Mouse (Mus musculus): ENCODE results near the gene Ap4s1.
"Not testable (repeated sequence)": the region's sequence is repeated elsewhere in the genome, so short reads cannot be mapped to it uniquely, and the experiment has no call there.

Ap4s1 gene
- long read RNA-seq, experiment 1, partial matches to known transcripts = 0 of 7 reads
- long read RNA-seq, experiment 1, other reads (novel, unspliced or antisense) = 7 of 7 reads
- long read RNA-seq, experiment 2, partial matches to known transcripts = 3 of 4 reads
- long read RNA-seq, experiment 2, other reads (novel, unspliced or antisense) = 1 of 4 reads

GRCm38 (mm10) chr12:51690893-51691844 is at the start of gene Ap4s1:
Ap4s1 (plus strand) TSS chr12:51691033.
- intact Hi-C loops (cut with DNase I) = loop anchor here (5.0 kb wide), 1 partner anchor 41 kb away; no protein-coding TSS in a partner anchor

DNA sequence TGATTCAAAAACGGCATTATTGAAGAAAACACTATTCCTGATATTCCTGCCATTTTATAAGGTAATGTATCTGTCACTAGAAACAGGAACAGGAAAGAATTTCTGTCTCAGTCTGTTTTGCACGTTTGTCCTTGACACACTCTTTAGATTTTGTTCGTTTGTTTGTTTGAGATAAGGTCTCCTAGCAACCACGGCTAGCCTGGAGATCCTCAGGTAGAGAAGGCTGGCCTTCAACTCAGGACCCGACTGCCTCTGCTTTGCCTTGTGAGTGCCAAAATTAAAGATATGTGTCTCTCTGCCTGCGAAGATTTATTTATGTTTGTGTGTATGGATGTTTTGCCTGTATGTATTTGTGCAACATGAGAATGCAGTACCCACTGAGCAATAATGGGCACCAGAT is 49.0 kb upstream of the Ap4s1 start:
- intact Hi-C loops (cut with DNase I) = no loop called here

DNA sequence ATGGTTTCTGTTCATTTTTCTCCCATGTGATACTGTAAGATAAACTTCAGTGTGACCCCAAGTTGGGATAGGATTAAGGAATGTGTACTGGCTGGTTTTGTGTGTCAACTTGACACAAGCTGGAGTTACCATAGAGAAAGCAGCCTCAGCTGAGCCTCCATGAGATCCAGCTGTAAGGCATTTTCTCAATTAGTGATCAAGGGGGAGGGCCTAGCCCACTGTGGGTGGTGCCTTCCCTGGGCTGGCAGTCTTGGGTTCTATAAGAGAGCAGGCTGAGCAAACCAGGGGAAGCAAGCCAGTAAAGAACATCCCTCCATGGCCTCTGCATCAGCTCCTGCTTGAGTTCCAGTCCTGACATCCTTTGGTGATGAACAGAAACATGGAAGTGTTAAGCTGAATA is 41.4 kb upstream of the Ap4s1 start:
- intact Hi-C loops (cut with DNase I) = not testable (repeated sequence)

- intact Hi-C loops (cut with DNase I) = no loop called here
Observed at GRCm38 (mm10) chr12:51655944-51656465, 34.8 kb upstream of the Ap4s1 start.

GRCm38 (mm10) chr12:51663011-51663410 is 27.8 kb upstream of the Ap4s1 start:
- intact Hi-C loops (cut with DNase I) = no loop called here

GRCm38 (mm10) chr12:51663908-51664307 is 26.9 kb upstream of the Ap4s1 start:
- intact Hi-C loops (cut with DNase I) = no loop called here

DNA sequence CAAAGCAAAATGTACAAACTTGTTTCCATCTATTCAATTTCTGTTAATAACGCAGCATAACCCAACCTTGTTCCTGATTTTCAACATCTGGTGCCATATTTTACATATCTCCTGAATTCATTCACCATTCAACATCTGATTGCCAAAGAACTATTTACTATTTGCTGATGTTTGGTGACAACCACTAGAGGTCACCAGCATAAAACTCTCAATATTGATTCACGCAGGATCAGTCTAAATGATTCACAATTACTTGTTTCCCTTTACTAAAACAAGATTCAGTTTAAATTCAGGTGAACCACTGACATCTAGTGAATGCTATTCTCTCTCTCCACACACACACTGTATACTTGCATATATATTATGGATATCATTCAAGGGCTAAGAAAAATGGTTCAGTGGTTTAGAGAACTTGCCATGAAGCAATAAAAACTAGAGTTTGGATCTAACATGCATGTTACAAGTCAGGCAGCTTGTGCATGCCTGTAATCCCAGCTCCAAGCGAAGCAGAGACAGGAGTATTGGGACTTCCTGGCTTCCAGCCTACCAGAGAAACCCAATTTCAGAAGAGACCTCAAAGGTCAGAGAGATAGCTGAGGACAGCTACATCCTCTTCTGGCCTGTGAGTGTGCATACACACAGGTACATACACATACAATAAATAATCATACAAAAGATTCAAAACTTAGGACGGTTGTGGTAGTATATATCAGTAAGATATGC is 24.0 kb upstream of the Ap4s1 start:
- intact Hi-C loops (cut with DNase I) = loop anchor here (5.0 kb wide), 1 partner anchor 75 kb away; no protein-coding TSS in a partner anchor

DNA sequence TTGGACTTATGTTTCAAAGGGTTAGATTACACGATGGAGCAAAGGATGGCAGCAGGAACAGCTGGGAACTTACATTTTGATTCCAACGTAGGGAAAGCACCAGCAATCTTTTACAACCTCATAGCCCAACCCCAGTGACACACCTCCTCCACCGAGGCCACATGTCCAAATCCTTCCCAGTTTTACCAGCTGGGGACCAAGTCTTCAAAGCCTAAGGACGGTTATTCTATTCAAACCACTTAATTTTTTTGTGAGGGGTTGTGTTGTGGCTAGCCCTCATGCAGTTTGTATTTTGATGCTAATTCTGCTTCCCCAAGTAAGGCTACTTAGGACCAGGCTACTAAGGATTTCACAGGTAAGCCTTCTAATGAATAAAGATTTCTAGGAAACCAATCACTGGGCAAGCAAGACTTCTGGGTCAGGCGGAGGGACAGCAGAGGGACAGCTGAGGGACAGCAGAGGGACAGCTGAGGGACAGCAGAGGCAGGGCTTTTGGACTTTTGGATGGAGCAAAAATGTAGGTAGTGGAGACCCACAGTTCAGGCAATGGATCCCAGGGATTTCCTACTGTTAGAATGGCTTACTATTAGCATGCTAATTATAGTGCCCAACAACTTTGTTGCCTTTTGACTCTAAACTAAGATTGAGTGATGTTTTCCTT is 19.5 kb upstream of the Ap4s1 start:
- intact Hi-C loops (cut with DNase I) = no loop called here

- intact Hi-C loops (cut with DNase I) = no loop called here
Observed at GRCm38 (mm10) chr12:51673270-51673669, 17.6 kb upstream of the Ap4s1 start.

DNA sequence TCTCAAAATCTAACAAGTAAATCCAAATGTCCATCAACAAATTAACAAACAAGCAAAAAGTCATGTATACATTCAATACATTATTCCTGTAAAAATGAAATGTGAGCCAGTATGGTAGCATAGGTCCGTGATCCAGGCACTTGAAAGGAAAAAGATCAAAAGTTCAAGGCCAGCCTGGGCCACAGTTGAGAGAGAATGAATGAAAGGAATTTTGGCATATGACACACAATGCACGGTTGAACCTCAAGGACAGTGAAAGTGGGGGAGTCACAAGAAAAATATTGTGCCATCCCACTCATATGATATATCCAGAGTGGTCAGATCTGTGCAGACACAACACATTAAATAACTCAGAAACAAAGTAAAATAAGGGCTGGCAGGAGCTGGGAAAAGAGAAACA is 14.4 kb upstream of the Ap4s1 start:
- intact Hi-C loops (cut with DNase I) = no loop called here

GRCm38 (mm10) chr12:51678844-51679243 is 12.0 kb upstream of the Ap4s1 start:
- intact Hi-C loops (cut with DNase I) = no loop called here

GRCm38 (mm10) chr12:51688546-51688945 is 2.3 kb upstream of the Ap4s1 start:
- intact Hi-C loops (cut with DNase I) = no loop called here

DNA sequence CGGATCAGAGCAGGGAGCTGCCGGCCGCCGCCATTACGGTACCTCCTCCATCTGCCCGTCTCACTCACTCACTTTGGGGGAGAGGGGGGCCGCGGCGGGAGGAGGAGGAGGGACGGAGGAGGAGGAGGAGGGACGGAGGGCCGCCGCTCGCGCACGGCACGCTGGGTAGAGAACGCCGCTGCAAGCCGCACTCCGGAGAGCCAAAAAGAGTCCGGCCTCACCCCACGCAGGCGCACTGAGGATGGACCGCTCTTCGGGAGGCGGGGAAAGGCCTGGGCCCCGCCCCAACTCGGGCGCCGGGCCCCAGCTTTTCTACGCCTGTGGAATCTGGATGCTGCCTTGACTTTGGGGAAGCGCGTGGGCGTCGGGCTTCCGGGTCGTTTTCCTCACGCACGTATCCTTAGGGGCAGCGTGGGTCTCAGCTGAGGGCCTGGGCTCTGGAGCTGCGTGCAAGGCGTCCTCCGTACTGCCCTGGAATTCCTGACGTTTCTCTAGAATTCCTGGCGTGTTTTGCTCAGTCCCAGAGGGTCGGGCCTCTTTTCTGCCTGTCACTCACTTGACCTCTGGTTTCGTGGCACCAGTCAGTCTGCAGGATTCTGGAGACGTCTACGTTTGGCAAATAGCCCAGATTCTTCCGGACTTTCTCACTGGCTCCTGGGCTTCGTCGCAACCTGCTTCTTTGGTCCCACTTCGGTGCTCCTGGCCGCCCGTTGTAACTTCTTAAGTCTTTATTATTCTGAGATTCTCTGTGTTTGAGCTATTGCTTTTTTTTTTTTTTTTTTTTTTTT is 1.2 kb downstream of the Ap4s1 start, which contains the start of gene Strn3:
Gene Strn3, minus strand, starts transcription at position 53 of the 788 bp plus-strand sequence.
- intact Hi-C loops (cut with DNase I) = loop anchor here (5.0 kb wide), 1 partner anchor 40 kb away; no protein-coding TSS in a partner anchor

DNA sequence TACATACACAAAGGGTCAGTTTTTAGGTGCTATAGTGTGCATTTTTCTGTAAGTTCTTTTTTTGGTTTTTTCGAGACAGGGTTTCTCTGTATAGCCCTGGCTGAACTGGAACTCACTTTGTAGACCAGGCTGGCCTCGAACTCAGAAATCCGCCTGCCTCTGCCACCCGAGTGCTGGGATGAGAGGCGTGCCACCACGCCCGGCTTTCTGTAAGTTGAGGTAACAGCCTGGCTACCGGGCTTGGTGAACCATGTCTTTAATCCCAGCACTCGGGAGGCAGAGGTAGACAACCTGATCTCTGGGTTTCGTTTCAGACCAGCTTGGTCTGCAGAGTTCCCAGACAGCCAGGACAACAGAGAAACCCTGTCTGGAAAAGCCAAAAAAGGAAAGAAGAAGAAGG is 2.0 kb downstream of the Ap4s1 start:
- intact Hi-C loops (cut with DNase I) = loop anchor here (5.0 kb wide), 1 partner anchor 39 kb away; no protein-coding TSS in a partner anchor

GRCm38 (mm10) chr12:51693419-51693818 is 2.6 kb downstream of the Ap4s1 start:
- intact Hi-C loops (cut with DNase I) = loop anchor here (5.0 kb wide), 1 partner anchor 39 kb away; no protein-coding TSS in a partner anchor

GRCm38 (mm10) chr12:51694096-51694495 is 3.3 kb downstream of the Ap4s1 start:
- intact Hi-C loops (cut with DNase I) = loop anchor here (5.0 kb wide), 1 partner anchor 38 kb away; no protein-coding TSS in a partner anchor

GRCm38 (mm10) chr12:51694966-51695365 is 4.1 kb downstream of the Ap4s1 start:
- intact Hi-C loops (cut with DNase I) = loop anchor here (5.0 kb wide), 1 partner anchor 37 kb away; no protein-coding TSS in a partner anchor

GRCm38 (mm10) chr12:51696157-51696556 is 5.3 kb downstream of the Ap4s1 start:
- intact Hi-C loops (cut with DNase I) = no loop called here

GRCm38 (mm10) chr12:51699623-51700393 is 9.0 kb downstream of the Ap4s1 start:
- intact Hi-C loops (cut with DNase I) = no loop called here
